16 mouse cellular contexts compared by ENCODE assay signal in genomic region chr17:78078381-78078780, GRCm38 (mm10).
"Had no signal": no experiment of that assay in that cellular context is flagged by ENCODE, and none has a peak within 500 bp of the region (broad histone marks: within the 10 kb centered on the region; RNA-seq: fewer than 3 reads in every experiment).

No protein-coding gene starts in this region.

- H3K27ac ChIP-seq: liver, embryonic 15.5 days; lung, embryonic 15.5 days; macrophage; midbrain, embryonic 12.5 days; midbrain, embryonic 15.5 days; neural tube, embryonic 12.5 days had no signal

- H3K36me3 ChIP-seq: liver, embryonic 15.5 days; lung, embryonic 15.5 days; midbrain, embryonic 12.5 days; midbrain, embryonic 15.5 days; neural tube, embryonic 12.5 days had no signal

- H3K4me3 ChIP-seq: liver, embryonic 15.5 days; lung, embryonic 15.5 days; megakaryocyte, embryonic 14.5 days; midbrain, embryonic 12.5 days; midbrain, embryonic 15.5 days; neural tube, embryonic 12.5 days had no signal

- H3K9me3 ChIP-seq: liver, embryonic 15.5 days; lung, embryonic 15.5 days; megakaryocyte, embryonic 14.5 days; midbrain, embryonic 12.5 days; midbrain, embryonic 15.5 days; neural tube, embryonic 12.5 days had no signal

- H3K9ac ChIP-seq: liver, embryonic 15.5 days; liver, postnatal 0 days; lung, embryonic 15.5 days; midbrain, embryonic 12.5 days; midbrain, embryonic 15.5 days; neural tube, embryonic 12.5 days had no signal

- ATAC-seq: liver, postnatal 0 days; lung, postnatal 0 days; midbrain, embryonic 15.5 days had no signal

- H3K27me3 ChIP-seq: liver, embryonic 15.5 days; lung, embryonic 15.5 days; megakaryocyte, embryonic 14.5 days; midbrain, embryonic 12.5 days; midbrain, embryonic 15.5 days; neural tube, embryonic 12.5 days had no signal

- DNase-seq: liver, postnatal 0 days; lung, adult 2 months; lung, postnatal 14 days; lung, postnatal 36 days; right cerebral cortex, postnatal 14 days; thymus, adult 18-20 months; thymus, postnatal 14 days; thymus, postnatal 36 days had no signal

- H3K4me1 ChIP-seq: liver, embryonic 15.5 days; lung, embryonic 15.5 days; megakaryocyte, embryonic 14.5 days; midbrain, embryonic 12.5 days; midbrain, embryonic 15.5 days; neural tube, embryonic 12.5 days had no signal

- H3K4me2 ChIP-seq: liver, embryonic 15.5 days; lung, embryonic 15.5 days; midbrain, embryonic 12.5 days; midbrain, embryonic 15.5 days; neural tube, embryonic 12.5 days had no signal
